Mouse (Mus musculus): Measurements from ENCODE around the gene Tec.

GRCm38 (mm10) chr5:72709976-72710375 is 158.3 kb downstream of the Tec start:
- TF ChIP-seq POLR2A (IDR thresholded peaks at IDR 0.05; ENCODE audit: low read depth, low read length), result no peak
- no peak for TF ChIP-seq CTCF (IDR thresholded peaks at IDR 0.05; ENCODE audit: extremely low read depth, insufficient read depth, insufficient read length, insufficient replicate concordance)
